Mouse (Mus musculus): Measurements from ENCODE around the gene Gm266.

- TF ChIP-seq CTCF (IDR thresholded peaks at IDR 0.05; ENCODE audit: borderline replicate concordance, insufficient read depth, low read length) (no peak), POLR2A (IDR thresholded peaks at IDR 0.05; ENCODE audit: low read depth, low read length) (no peak)
Observed at GRCm38 (mm10) chr12:111485046-111485651, 474 bp downstream of the Gm266 start.
